Mouse (Mus musculus) adrenal gland (tissue): ENCODE measurements around the gene Olfr1377.
"Not testable (repeated sequence)": the region's sequence is repeated elsewhere in the genome, so short reads cannot be mapped to it uniquely, and the experiment has no call there.

Experiments
- intact Hi-C: fragments of 180-260 bp; cut with DNase I; formaldehyde crosslinking; loops from one replicate; pipeline ENCODE4 v1.15.1; 2025
- long read RNA-seq, 2 experiments: library from polyadenylated mRNA; unstranded; transcript quantifications; one replicate each; pipeline ENCODE4 v2.0.0; 2020; ENCODE audit warnings: borderline replicate concordance in 1 of 2; ENCODE audit not compliant: insufficient replicate concordance in 1 of 2

Olfr1377 gene
- long read RNA-seq, experiment 1 = 0 reads
- long read RNA-seq, experiment 2 = 0 reads

DNA sequence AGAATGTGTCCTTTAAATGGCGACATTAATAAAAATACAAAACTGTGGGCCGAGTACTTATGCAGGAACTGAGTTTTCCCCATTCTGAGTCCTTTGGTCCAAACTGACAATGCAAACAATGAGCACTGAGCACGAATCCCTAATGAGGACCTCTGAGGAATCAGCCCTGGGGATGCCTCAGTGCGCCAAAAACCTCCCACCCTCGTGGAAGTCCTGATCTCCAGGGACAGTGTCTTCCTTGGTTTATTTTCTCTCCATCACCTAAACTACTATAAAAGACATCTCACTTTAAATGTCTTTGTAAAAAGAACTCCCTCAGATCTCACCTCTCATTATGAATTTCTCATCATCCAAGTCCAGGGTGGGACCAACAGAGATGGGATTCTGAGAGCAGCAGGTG is at the start of gene Olfr1377:
Gene Olfr1377, plus strand, starts transcription at position 301 of the 400 bp plus-strand sequence.
- intact Hi-C loops = no loop called here

GRCm38 (mm10) chr11:50932040-50932439 is 49.7 kb upstream of the Olfr1377 start:
- intact Hi-C loops = no loop called here

GRCm38 (mm10) chr11:50938435-50938834 is 43.3 kb upstream of the Olfr1377 start:
- intact Hi-C loops = no loop called here

- intact Hi-C loops = loop anchor here (1.0 to 10.0 kb wide), 3 partner anchors 94 to 595 kb away; no protein-coding TSS in a partner anchor
Measured at GRCm38 (mm10) chr11:50939621-50940366, 42.0 kb upstream of the Olfr1377 start.

GRCm38 (mm10) chr11:50942386-50942785 is 39.4 kb upstream of the Olfr1377 start:
- intact Hi-C loops = loop anchor here (10.0 kb wide), 1 partner anchor 592 kb away; no protein-coding TSS in a partner anchor

GRCm38 (mm10) chr11:50943506-50943905 is 38.3 kb upstream of the Olfr1377 start, which contains the start of gene 4933414I15Rik:
4933414I15Rik (minus strand) TSS chr11:50943765.
- intact Hi-C loops = loop anchor here (10.0 kb wide), 1 partner anchor 591 kb away; no protein-coding TSS in a partner anchor

DNA sequence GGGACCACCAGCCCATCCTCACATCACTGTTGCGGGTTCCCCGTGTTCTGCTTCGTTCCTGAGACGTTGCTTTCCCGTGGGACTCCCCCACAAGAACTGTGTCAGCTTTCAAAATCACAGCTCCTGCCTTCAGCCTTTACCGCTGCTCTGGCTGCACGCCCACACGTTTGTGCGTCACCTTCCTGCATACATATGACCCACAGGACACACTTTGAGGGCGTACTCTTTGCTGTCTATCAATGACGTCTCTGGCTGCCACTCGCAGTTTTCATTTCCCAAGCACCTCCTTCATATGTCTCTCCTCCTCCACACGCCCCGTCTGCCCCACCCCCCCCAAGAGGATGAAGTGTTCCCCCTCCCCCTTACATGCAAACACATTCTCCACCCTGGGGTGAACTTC is 29.5 kb upstream of the Olfr1377 start:
- intact Hi-C loops = no loop called here

DNA sequence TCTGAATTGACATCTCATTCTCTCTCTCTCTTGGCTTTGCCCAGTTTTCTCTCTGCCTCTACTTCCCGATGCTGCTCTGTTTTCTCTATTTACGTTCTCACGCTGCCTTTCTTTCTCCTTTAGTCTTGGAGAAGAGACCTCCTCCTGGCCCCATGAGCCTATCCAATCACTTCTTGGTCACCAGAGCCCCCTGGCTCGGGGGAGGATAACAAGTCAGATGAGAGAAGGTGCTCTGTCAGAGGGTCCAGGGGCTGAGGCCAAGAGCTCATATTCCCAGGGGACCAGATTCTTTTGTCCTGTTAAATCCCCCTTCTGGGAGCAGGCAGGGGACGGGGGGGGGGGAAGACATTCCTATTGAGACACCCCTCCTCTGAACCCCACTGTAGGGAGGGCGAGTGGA is 28.1 kb upstream of the Olfr1377 start, which contains the start of gene Prop1:
Gene Prop1, minus strand, starts transcription at position 101 of the 400 bp plus-strand sequence.
- intact Hi-C loops = no loop called here

- intact Hi-C loops = no loop called here
Measured at GRCm38 (mm10) chr11:50964886-50965285, 16.9 kb upstream of the Olfr1377 start.

- intact Hi-C loops = no loop called here
Measured at GRCm38 (mm10) chr11:50966230-50966629, 15.5 kb upstream of the Olfr1377 start, which contains the start of gene Olfr1378. Olfr1378 (plus strand) TSS chr11:50966530.

DNA sequence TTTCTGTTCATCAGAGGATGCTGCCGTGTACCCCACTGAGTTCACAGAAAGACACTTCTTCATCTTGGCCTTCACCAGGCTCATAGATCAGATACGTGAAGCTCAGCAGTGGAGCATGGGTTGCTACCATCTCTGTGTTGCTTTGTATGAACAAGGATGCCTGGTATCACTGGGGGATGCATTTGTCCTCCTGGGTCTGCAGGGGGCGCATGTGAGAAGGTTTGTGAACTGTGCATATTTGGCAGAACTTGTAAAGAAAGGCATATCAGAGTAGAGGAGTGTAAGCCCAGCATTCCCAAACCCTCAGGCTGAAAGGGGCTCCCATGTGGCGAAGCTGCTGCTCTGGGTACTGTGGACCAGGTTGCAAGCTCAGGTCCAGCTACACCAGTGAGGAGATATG is 4.6 kb upstream of the Olfr1377 start:
- intact Hi-C loops = loop anchor here (5.0 kb wide), 1 partner anchor 55 kb away; no protein-coding TSS in a partner anchor

GRCm38 (mm10) chr11:51003296-51003695 is 21.5 kb downstream of the Olfr1377 start, which contains the start of gene Olfr51:
Olfr51 (plus strand) TSS chr11:51003596.
- intact Hi-C loops = no loop called here

- intact Hi-C loops = no loop called here
Measured at GRCm38 (mm10) chr11:51011821-51012220, 30.1 kb downstream of the Olfr1377 start.

DNA sequence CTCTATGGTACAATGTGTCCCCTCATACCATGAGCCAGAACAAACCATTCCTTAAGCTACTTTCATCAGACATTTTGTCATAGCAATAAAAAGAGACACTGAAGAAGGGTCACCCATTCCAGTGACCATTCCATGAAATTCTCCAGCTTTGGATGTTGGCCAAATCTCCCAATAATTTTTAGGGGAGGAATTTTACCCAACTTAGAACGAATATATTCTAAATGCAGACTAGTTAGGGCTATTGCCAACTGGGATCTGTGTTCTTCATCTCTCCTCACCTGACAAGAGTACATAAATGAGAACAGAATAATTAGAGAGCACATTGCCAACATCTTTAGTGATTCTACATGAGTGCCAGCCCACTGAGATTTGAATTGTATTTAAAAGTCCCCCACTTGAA is 32.2 kb downstream of the Olfr1377 start, which contains the start of gene Olfr54:
Gene Olfr54, plus strand, starts transcription at position 301 of the 400 bp plus-strand sequence.
- intact Hi-C loops = no loop called here

- intact Hi-C loops = no loop called here
Measured at GRCm38 (mm10) chr11:51016341-51016740, 34.6 kb downstream of the Olfr1377 start.

DNA sequence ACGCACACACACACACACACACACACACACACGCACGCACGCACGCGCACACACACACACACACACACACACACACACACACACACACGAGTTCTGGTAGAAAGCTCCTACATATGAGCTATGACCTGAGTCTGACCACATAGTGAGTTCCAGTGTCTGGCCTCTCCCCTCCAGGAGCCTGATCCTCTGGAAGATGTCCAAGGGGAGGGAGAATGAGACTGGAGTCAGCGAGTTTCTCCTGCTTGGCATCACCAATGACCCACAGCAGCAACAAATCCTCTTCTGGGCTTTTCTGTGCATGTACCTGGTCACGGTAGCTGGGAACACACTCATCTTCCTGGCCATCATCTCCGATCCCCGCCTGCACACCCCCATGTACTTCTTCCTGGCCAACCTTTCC is 45.0 kb downstream of the Olfr1377 start:
- intact Hi-C loops = not testable (repeated sequence)

- intact Hi-C loops = not testable (repeated sequence)
Measured at GRCm38 (mm10) chr11:51029381-51029780, 47.6 kb downstream of the Olfr1377 start.

GRCm38 (mm10) chr11:51030225-51030624 is 48.5 kb downstream of the Olfr1377 start:
- intact Hi-C loops = loop anchor here (5.0 kb wide), 1 partner anchor 53 kb away; no protein-coding TSS in a partner anchor

DNA sequence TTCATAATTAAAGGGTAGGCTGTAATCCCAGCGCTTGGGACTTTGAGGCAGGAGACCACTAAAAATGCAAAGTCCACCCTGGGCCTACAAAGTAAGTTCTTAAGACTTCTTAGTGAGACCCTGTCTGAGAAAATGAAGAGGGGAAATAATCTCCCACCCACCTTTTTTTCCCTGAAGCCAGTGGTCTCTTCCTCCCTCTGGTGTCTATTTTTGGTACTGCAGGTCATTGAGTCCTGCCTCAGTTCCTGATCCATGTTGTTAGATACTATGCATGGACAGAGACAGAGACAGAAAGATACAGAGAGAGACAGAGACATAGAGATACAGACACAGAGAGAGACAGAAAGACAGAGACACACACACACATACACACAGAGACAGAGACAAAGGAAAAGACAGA is 51.1 kb downstream of the Olfr1377 start:
- intact Hi-C loops = loop anchor here (1.0 to 5.0 kb wide), 2 partner anchors 56 to 93 kb away; no protein-coding TSS in a partner anchor

DNA sequence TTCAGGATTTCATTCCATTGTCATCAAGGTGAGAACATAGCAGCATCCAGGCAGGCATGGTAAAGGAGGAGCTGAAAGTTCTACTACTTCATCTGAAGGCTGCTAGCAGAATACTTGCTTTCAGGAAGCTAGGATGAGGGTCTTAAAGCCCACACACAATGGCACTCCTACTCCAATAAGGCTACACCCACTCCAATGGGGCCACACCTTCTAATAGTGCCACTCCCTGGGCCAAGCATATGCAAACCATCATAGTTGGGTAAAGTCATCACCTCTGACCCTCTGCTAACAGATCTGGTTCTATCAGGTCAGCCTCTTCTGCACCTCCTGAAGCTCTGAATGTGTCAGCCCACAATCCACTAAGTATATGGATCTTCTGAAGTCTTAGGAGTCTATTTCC is 52.4 kb downstream of the Olfr1377 start:
- intact Hi-C loops = loop anchor here (5.0 kb wide), 1 partner anchor 57 kb away; no protein-coding TSS in a partner anchor

- intact Hi-C loops = no loop called here
Measured at GRCm38 (mm10) chr11:51035951-51036350, 54.2 kb downstream of the Olfr1377 start.
